Mouse (Mus musculus) ZHBTc4 (cell line): ENCODE data around the gene Tango6.
A peak's percentile ranks its signal among the peaks of the same experiment; 100 is the strongest.

Source experiments
- DNase-seq: peaks from one replicate; pipeline ENCODE4 v3.0.0-alpha.2; 2011; ENCODE audit warnings: low read depth, low spot score

Gene Tango6

DNA sequence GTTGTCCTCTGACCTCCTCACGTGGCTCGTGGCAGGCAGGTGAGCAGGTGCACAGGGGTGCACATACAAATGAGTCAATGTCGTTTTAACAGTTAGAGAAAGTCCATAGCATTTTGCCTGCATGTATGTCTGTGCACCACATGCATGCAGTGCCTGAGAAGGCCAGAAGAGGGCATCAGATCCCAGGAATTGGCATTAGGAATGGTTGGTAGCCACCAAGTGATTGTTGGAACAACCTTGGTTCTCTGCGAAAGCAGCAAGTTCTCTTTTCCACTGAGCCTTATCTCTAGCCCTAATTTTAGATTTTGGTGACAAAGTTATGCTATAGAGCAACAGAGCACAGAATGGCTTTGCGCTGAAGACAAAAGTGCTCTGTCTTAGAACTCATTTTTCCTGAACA, 16.7 kb downstream of the Tango6 start:
- DNase-seq, result peak; percentile 79

DNA sequence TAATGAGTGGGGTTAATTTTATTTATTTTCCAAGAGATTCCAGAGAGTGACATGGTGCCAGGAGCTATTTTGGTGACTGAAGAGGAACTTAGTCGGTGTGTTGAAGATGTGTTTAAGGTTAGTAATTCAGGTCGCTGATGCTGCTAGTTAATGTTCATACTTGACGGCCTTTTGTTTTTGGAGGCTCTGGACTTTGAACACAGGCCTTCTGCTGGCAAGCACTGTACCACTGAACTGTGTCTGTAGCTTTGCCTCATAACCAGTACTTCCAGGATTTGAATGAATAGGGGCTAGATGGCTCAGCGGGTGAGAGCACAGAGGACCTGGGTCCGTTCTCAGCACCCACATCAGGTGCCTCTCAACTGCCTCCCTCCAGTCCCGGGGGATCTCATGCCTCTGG, 17.3 kb downstream of the Tango6 start:
- DNase-seq, result no peak

DNA sequence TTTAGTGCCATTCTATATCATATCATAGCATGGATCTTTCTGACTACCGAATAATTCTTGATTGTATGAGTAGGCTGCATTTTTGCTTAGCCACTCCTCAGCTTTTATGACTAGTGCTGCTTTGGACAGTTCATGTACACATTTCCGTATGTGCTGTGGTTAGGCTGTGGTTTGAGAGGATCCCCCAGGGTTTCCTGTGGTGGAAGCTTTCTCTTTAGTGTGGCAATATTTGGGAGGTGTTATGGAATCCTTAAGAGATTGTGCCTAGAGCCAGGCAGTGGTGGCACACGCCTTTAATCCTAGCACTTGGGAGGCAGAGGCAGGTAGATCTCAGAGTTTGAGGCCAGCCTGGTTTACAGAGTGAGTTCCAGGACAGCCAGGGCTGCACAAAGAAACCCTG, 18.5 kb downstream of the Tango6 start:
- no peak for DNase-seq

DNA sequence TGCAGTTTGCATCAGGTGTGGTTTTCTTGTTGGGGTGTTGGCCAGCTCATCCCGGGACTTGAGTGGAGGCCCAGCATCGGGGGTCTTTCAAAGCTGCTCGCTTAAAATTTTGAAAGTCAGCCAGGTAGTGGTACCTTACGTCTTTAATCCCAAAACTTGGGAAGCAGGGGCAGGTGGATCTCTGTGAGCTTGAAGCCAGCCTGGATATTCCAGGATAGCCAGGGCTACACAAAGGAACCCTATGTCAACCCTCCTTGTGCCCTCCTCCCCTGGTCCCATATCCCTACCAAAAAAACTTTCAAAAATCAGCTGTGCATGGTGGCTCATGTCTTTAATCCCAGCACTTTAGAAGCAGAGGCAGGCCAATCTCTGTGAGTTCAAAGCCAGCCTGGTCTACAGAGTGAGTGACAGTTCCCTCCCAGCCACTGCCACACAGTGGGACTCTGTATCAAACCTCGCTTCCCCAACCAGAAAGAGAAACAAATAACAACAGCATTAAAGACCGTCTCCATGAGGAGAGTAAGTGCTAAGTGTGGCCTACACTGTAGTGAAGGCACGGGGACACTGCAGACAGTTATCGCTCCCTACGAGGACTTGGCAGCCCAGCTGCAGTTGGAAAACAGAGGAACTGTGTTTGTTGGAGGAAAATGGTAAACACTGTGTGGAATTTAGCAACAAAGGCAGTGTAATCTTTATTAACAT, 21.5 kb downstream of the Tango6 start:
- DNase-seq, result no peak

DNA sequence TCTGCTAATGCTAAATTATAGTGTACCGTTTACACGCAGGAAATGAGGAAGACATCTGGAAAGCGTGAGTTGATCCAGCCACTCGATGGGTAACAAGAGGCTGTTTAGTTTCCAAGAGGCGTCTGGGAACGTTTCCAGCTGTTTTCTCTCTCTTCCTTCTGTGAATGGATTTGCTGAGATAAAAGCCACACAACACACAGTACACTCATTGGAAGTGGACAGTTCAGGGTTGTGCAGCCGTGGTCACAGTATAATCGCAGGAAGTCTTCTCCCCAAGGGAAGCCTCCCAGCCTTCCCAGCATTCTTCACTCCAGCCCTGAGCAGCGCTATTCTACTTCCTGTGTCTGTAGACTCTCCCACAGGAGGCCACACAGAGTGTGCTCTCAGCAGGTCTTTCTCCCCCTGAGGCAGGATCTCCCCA, 22.0 kb downstream of the Tango6 start:
- DNase-seq, result peak; percentile 24

DNA sequence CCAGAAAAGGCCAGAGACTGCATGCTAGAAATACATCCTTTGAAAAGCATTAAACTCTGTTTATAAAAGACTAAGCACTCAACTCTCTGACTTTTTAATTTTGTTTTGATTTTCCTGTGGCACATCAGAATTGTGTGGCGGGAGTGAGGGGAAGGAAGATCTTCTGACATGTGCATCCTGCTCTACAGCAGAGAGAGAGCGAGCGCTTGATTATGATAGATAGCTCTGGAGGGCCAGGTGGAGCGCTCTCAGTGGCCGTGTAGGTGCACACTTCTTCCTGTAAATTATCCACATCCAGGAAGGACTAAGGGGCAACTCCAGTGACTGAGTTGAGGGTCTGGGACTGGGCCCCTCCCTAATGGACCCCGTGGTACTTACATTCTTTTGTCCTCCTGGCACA, 23.3 kb downstream of the Tango6 start:
- no peak for DNase-seq

DNA sequence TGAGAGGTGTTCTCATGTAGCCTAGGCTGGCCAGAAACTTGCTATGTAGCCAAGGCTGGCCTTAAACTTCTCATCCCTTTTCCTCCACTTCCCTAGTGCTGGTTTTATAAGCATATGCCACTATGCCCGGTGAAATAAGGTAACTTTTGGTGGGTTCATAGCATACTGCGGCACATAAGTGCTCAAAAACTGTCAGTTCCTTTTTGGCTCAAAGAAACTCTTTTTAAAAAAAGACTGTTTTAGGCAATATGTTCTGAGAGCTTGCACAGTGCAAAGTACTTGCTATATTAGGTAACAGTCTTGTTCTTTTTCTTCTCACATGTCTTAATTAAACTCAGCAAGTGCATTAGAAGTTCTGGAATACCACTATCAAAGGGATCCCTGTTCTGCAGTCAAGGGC, 27.1 kb downstream of the Tango6 start:
- DNase-seq, result no peak

DNA sequence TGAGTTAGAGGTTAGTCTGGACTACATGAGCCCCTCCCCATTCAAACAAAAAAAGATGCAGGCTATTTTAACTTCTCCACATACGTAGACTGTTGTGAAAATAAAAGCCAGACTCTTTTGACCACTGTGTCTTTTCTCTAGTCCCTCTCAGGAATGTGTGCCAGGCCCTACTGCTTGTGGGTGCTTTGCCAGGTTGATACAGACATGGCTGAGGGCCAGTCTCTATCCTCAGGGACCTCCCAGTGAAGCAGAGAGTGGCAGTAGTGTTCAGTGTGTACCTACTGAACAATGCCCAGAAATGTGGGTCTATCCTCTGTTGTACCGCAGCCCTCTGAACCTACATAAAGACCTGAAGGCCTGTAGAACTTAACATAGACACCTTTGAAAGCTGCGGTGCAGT, 29.6 kb downstream of the Tango6 start:
- DNase-seq, result no peak

DNA sequence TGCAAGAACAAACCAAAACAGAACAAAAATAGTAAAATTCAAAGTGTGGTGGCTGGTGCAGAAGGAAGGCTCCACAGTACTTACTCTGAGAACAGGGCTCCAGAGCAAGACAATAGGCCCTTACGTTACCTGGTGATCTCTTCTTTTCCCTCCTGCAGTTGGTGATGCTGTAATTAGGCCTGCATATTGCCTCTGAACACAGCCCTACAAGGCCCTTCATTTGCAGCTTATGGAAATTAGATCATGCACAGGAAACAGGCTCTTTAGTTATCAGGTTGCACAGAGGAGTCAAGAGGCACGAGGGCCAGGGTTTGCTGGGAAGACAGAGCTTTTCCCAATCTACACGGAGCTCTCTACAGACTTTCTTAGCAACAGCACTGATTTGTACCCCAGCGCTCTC, 31.4 kb downstream of the Tango6 start:
- DNase-seq, result no peak

DNA sequence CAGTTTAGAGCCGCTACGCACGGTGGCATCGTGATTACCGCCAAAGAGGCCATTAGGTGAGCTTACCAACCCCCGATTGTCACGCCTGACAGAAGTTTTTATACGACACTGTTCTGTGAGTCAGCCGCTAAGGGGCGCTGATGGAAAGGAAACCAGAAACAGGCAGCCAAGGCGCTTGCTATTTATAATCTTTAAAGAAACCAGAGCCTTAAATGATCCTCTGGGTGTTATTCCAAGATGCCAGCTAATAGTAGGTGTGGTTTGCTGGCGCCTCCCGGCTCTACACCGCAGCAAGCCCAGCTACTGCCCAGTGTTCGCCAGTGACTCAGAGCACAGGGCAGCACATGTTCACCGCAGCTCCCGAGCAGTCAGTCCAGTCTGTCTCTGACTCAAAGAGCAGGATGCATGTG, 35.2 kb downstream of the Tango6 start:
- peak; percentile 75 for DNase-seq

DNA sequence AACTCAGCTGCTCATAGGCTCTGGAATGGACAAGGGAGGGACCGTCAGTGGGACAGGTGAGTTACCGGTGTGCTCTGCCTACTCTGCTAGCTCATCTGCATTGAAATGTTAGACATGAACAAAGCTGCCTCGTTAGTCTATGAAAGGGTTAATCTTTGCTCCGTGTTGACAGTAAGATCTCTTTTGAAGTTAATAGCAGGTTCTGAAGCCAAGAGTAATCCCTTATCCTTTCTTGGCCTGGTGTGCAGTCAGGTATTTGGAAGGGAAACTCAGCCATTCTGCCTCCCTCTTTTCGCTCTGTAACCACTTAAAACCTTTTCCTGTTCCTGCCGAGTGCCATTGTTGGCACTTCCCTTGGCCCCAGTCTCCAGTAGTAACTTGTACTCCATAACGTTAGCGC, 38.1 kb downstream of the Tango6 start:
- no peak for DNase-seq

DNA sequence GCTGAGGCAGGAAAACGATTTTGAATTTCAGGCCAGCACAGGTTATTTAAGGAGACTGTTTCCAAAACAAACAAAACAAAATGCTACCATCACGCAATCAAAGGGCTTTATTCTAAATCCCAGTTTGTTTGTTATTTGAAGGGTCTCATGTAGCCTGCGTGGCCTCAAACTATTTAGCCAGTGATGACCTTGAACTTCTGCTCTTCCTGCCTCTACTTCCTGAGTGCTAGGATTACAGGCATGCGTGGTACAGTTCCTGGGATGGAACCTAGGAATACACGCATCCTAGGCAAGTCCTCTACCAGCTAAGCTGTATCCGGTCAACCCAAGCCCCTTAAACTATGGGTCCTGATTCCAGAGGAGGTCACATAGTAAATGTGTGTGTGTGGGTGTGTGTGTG, 39.6 kb downstream of the Tango6 start:
- DNase-seq, result no peak

DNA sequence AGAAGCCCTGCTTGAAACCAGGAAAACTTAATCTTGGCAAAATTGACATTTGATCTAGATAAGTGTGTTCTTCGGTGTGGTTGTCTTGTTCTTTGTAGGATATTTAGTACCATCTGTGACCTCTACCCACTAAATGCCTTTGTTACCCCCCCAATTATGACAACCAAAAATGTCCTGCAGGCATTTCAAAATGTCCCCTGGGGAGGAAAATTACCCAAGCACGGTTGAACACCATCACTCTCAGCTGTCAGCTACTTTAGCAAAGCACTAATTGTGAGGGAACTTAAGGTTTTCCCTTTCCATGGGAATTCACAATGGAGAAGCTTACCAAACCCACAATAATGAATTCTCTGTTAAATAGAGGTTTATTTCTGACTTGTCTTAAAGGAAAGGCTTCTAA, 41.1 kb downstream of the Tango6 start:
- no peak for DNase-seq

DNA sequence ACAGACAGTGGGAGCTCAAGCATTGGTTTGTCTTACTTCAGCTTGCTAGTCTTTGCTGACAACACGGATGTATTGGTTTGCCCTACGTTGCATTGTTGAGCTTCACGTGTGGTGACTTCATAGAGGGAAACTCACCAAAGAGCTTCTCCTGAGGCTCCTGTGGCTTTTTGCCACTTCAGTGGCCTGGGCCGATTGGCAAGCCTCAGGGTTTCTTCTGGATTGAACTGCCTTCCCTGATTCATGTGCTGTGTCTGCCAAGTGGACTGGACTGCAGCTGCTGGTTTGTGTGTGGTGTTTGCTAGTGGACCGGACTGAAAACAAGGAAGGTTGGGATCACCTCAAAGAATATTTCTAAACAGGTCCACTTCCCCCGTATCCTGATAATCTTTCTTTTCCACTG, 43.7 kb downstream of the Tango6 start:
- DNase-seq, result no peak

DNA sequence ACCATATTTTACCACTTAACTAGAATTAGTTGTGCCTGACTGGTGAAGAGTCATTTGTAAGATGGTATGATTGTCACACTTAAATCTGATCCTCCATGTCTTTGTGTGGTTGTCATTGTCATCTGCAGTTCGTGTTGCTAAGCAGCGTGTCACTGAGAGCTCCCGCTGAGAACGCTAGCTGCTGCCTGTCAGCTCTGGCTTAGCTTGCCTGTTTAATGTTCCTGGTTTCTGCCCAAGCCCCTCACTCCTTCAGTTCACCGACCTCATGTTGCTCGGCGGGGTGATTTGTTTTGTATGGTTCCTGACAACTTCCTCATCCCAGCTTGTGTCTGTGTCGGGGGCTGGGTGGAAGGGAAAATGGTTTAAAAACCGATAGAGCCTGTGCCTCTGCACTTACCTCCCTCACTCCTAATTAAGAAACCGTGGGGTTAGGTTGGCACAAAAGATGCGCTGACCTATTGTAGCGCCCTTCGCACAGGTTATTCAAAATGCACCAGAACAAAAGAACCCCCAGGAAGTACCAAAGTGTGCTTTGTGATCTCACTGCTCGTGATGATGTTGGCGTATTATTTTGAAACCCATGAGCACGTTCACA, 44.5 kb downstream of the Tango6 start:
- peak; percentile 17 for DNase-seq

DNA sequence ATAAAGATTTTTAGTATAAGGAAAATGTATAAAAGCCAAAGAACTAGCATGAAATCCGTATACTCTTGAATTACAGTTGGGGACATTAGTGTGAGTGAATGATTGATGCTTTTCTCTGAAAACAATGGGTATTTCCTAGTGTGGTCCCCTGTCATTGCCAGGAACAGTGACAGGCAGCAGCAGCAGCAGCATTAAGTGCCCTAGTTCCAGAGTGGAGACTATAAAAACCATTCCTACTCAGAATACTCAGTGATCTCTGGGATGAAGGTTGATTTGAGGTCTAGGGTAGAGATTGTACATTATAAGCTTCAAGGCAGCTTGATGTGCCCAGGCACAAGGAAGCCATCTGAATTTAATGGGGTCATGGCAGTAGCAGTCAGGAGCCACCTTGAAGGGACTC, 45.0 kb downstream of the Tango6 start:
- DNase-seq, result no peak

DNA sequence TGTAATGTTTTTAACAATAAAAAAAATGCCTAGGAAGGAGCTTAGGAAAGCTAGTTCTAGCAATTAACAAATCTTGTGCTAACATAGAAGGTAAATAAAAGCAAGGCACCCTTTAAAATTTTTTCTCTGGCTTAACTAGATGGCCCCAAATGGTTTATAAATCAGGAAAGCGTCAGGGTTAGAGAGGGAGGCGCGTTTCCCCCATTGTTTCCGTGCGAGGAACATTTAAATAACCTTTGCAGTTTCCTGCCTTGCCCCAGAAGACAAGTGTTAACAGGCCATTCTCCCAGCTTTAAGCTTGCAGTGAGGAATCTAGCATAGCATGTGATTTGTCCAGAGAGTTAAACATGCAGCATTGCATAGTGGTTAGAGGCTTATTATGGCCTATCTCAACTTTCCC, 50.1 kb downstream of the Tango6 start:
- no peak for DNase-seq

DNA sequence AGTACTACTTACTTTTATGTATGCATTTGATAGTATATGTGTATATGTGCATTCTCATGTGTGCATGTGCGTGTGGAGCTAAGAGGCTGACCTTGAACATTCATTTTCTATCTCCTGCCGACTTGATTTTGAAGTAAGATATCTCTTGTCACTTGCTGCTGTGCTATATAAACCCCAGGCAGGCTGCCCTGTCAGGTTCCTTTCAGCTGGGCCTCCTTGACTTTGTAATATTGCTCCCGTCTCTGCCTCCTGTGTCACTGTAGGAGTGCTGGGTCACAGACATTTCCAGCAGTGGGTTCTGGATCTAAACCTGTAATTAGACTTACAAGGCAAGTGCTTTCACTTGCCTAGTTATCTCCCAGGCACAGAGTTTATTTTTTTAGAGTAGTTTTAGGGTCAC, 50.8 kb downstream of the Tango6 start:
- DNase-seq, result no peak

DNA sequence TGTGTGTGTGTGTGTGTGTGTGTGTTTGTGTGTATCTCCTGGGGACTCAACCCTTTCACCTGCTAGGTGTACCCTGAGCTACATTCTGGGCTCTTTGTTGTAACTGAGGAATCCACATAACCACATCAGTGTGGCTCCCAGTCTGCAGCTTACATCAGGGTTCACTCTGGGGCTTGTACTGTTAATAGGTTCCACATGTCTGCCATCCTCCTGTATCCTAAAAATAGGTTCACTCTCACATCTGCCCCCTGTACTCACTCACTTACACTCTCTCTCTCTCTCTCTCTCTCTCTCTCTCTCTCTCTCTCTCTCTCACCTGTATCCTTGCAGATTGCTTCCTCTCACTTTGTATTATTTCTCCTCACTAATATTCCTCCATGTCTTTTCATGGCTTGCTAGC, 51.4 kb downstream of the Tango6 start:
- no peak for DNase-seq

DNA sequence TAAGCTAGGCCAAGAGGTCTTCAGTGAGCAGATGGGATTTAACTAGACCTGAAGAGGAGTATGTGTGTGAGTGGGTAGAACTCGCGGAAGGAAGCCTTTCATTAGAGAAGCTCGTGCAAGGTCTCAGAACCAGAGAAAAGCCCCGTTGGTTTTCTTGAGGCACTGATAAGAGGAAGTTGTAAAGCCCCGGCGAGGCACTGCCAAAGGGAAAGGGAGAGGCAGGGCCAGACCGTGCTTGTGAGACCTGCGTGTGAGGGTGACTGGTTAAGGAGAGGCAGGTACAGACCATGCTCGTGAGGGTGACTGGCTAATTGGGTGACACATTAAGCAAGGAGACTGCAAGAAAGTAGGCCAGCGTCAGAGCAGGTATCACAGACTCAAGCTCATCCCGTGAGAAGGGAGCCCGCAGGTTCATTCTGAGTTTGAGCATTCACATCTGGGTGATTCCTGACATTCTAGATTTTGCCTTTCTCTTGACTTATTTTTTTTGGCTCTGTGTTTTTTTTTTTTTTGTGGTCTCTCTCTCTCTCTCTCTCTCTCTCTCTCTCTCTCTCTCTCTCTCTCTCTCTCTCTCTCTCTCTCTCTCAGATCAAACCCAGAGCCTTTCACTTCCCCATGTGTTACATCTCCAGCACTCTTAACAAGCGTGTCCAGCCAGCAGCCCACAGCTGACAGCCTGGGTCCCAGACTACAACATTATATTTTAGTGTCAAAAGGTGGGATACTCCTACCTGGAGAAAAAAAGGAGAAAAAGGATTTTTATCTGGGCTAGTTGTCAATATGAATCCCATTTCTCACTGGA, 54.2 kb downstream of the Tango6 start:
- DNase-seq, result no peak

DNA sequence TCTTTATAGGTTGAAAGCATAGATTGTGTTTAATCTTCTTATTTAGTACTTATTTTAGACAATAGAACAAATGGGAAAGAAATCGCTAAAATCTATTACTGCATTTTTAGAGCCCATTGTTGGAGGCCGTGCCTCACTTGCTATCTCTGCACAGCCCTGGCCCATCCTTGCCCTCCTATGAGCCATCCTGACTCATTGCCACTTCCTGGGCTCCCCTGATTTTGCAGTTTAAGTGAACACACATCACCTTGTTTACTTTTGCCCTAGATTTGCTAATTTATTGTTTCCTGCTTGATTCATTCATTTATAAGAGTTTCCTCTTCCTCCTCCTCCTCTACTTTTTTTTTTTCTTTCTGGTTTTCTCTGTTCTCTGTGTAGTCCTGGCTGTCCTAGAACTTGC, 55.0 kb downstream of the Tango6 start:
- no peak for DNase-seq

DNA sequence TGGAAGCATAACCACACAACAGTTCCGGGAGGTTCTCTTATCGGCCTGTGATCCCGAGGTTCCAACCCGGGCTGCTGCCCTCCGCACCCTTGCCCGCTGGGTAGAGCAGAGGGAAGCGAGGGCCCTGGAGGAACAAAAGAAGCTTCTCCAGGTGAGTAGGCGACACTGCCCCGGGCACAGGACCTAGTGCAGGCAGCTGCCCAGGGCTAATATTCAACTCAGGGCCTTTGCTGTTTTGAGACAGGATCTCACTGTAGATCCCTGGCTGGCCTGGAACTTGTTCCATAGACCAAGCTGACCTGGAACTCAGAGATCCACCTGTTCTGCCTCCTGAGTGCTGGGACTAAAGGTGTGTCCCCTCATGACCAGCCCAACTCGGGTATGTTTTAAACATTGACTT, 59.5 kb downstream of the Tango6 start:
- no peak for DNase-seq

DNA sequence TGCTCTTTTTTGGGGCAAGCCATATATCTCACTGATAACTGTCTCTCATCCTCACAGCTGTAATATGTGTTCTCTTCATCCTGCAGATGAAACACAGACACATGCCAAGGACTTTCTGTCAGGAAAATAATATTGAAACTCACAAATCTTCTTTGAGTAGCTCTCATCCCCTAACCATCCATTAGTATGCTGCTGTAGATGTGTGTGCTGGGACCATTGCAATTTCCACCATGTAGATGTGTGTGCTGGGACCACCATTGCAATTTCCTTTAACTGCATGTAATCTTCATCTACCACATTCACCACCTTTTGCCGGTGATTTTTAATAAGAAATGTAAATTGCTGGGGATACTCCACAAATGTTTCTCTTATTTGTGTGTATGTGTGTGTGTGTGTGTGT, 60.5 kb downstream of the Tango6 start:
- no peak for DNase-seq
